Mouse (Mus musculus): ENCODE data around the gene Man1a. TPM values are rescaled to one million over a fixed set of nuclear protein-coding genes. Genes with fewer than 3 reads are reported as not detected.

Man1a gene
- polyA plus RNA-seq, 1 experiment from 2014 or later: 10.6 TPM

GRCm38 (mm10) chr10:53984894-53985293, 91.5 kb downstream of the Man1a start:
- 96% methylated on average over 5 of the region's 5 CpGs for WGBS
- Histone ChIP-seq H3K4me3 (ENCODE audit: low read depth, low read length) (no peak overlapping the region), H3K9me3 (ENCODE audit: control insufficient read depth, low read length) (no peaks in the 10 kb centered on the region), H3K4me2 (ENCODE audit: low read depth, low read length) (no peak overlapping the region), H3K27ac (ENCODE audit: low read depth, low read length) (no peak overlapping the region), H3K4me1 (ENCODE audit: control insufficient read depth, insufficient read depth, low read length) (no peaks in the 10 kb centered on the region), H3K27me3 (ENCODE audit: control insufficient read depth, insufficient read depth, low read length) (no peaks in the 10 kb centered on the region), H3K9ac (replicated peaks; ENCODE audit: low read depth, low read length) (no peak overlapping the region), H3K36me3 (ENCODE audit: control insufficient read depth, insufficient read depth, low read length) (no peaks in the 10 kb centered on the region)
- ATAC-seq (ENCODE audit: low read depth): no peak

DNA sequence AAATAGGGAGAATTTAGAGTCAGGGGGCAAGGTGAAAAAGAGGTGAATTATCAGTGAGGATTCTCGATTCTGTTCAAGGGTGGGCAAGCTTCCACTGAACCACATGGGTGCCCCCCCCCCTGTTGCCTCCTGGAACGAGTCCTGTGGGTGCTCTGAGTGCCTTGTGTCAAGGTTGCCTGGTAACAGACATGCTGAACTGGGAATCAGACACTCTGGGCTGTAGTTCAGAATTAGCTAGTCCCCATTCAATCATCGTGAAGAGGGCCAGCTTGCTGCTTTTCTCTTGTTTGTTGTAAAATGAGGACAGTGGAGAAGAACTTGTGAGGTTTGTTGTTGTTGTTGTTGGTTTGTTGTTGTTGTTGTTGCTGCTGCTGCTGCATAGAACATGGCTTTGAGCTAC, 92.3 kb downstream of the Man1a start:
- H3K4me1 ChIP-seq (ENCODE audit: control insufficient read depth, insufficient read depth, low read length): no peaks in the 10 kb centered on the region
- H3K27ac ChIP-seq (ENCODE audit: low read depth, low read length): no peak overlapping the region
- H3K27me3 ChIP-seq (ENCODE audit: control insufficient read depth, insufficient read depth, low read length): no peaks in the 10 kb centered on the region
- 29% methylated on average over 3 of the region's 3 CpGs for WGBS
- no peak overlapping the region for H3K4me3 ChIP-seq (ENCODE audit: low read depth, low read length)
- ATAC-seq (ENCODE audit: low read depth): peak; percentile 73; the same call in 1 of the 2 replicates
- H3K9me3 ChIP-seq (ENCODE audit: control insufficient read depth, low read length): no peaks in the 10 kb centered on the region
- H3K9ac ChIP-seq (replicated peaks; ENCODE audit: low read depth, low read length): no peak overlapping the region
- no peaks in the 10 kb centered on the region for H3K36me3 ChIP-seq (ENCODE audit: control insufficient read depth, insufficient read depth, low read length)
- H3K4me2 ChIP-seq (ENCODE audit: low read depth, low read length): no peak overlapping the region

DNA sequence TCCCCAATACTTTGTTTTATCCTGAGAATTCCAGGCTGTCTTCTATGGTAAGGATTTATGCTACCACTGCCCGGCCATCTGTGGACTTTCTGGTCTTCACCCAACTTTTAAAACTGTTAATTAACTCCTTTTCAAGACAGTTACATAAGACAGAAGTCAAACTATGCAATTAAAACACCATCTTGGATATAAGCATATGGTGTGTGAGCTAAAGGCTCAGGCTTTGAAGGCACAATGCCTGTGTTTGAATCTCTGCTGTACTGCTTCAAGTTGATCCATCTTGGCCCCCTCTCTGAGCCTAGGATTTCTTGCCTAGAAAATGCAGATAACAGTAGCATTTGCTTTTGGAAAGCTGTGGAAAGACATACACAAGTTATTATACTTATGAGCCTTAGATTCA, 97.8 kb downstream of the Man1a start:
- H3K27ac ChIP-seq (ENCODE audit: low read depth, low read length): no peak overlapping the region

DNA sequence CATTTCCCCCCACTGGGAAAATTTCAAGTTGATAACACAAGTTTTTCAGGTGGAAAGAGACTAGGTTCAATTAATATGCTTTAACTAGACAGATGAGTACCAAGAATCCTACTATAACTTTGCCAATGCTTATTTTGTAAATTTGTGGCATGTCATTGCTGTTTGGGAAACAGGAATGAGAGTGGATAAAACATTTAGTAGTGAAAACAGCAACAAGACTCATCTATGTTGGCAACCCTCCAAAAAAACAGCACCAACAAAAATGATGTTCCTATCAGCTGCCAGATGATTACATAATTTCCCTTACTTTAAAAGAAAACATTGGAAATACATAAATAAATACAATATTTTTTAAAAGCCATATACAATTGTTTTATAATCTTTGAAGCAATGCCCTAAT, 102.2 kb downstream of the Man1a start:
- Histone ChIP-seq H3K4me1 (ENCODE audit: control insufficient read depth, insufficient read depth, low read length) (no peaks in the 10 kb centered on the region), H3K9me3 (ENCODE audit: control insufficient read depth, low read length) (no peaks in the 10 kb centered on the region), H3K4me3 (ENCODE audit: low read depth, low read length) (no peak overlapping the region), H3K9ac (replicated peaks; ENCODE audit: low read depth, low read length) (no peak overlapping the region), H3K27ac (ENCODE audit: low read depth, low read length) (no peak overlapping the region), H3K36me3 (ENCODE audit: control insufficient read depth, insufficient read depth, low read length) (no peaks in the 10 kb centered on the region), H3K4me2 (ENCODE audit: low read depth, low read length) (no peak overlapping the region), H3K27me3 (ENCODE audit: control insufficient read depth, insufficient read depth, low read length) (no peaks in the 10 kb centered on the region)
- no peak for ATAC-seq (ENCODE audit: low read depth)

More for the DNA sequence above, 97.8 kb downstream of the Man1a start:
- Histone ChIP-seq H3K4me3 (ENCODE audit: low read depth, low read length) (no peak overlapping the region), H3K27me3 (ENCODE audit: control insufficient read depth, insufficient read depth, low read length) (no peaks in the 10 kb centered on the region), H3K4me2 (ENCODE audit: low read depth, low read length) (no peak overlapping the region), H3K9ac (replicated peaks; ENCODE audit: low read depth, low read length) (no peak overlapping the region), H3K4me1 (ENCODE audit: control insufficient read depth, insufficient read depth, low read length) (no peaks in the 10 kb centered on the region), H3K9me3 (ENCODE audit: control insufficient read depth, low read length) (no peaks in the 10 kb centered on the region), H3K36me3 (ENCODE audit: control insufficient read depth, insufficient read depth, low read length) (no peaks in the 10 kb centered on the region)
- WGBS: 73% methylated on average over 1 of the region's 1 CpGs
- ATAC-seq (ENCODE audit: low read depth): no peak

GRCm38 (mm10) chr10:53959759-53960158, 116.7 kb downstream of the Man1a start:
- ATAC-seq (ENCODE audit: low read depth): no peak
- Histone ChIP-seq H3K9ac (replicated peaks; ENCODE audit: low read depth, low read length) (no peak overlapping the region), H3K4me1 (ENCODE audit: control insufficient read depth, insufficient read depth, low read length) (no peaks in the 10 kb centered on the region), H3K4me2 (ENCODE audit: low read depth, low read length) (no peak overlapping the region), H3K36me3 (ENCODE audit: control insufficient read depth, insufficient read depth, low read length) (no peaks in the 10 kb centered on the region), H3K9me3 (ENCODE audit: control insufficient read depth, low read length) (no peaks in the 10 kb centered on the region), H3K27ac (ENCODE audit: low read depth, low read length) (no peak overlapping the region), H3K27me3 (ENCODE audit: control insufficient read depth, insufficient read depth, low read length) (no peaks in the 10 kb centered on the region), H3K4me3 (ENCODE audit: low read depth, low read length) (no peak overlapping the region)
- WGBS: 74% methylated on average over 3 of the region's 3 CpGs

DNA sequence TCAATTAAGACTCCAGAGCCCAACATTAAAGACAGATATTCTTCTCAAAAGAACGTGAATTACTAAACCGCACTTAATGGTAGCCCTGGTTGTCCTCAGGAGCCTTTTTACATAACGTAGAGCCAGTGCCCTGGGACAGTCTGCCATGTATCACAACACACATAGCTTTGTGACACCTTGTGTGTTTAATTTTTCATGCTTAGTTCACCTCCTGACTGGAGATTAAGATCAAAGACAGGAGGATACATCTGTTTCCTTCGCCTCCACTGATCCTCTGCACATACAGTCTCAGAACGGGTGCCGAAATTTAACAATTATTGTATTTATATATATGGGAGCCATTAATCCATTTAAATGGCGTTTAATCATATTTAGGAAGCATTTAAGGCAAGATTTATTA, 134.8 kb downstream of the Man1a start:
- no peak overlapping the region for H3K27ac ChIP-seq (ENCODE audit: low read depth, low read length)
- H3K36me3 ChIP-seq (ENCODE audit: control insufficient read depth, insufficient read depth, low read length): no peaks in the 10 kb centered on the region
- no peak overlapping the region for H3K9ac ChIP-seq (replicated peaks; ENCODE audit: low read depth, low read length)
- H3K4me1 ChIP-seq (ENCODE audit: control insufficient read depth, insufficient read depth, low read length): no peaks in the 10 kb centered on the region; the same call in 1 of the 2 replicates
- H3K27me3 ChIP-seq (ENCODE audit: control insufficient read depth, insufficient read depth, low read length): no peaks in the 10 kb centered on the region
- no peak overlapping the region for H3K4me3 ChIP-seq (ENCODE audit: low read depth, low read length)
- no peak overlapping the region for H3K4me2 ChIP-seq (ENCODE audit: low read depth, low read length)
- 82% methylated on average over 7 of the region's 7 CpGs for WGBS
- no peak for ATAC-seq (ENCODE audit: low read depth)
- no peaks in the 10 kb centered on the region for H3K9me3 ChIP-seq (ENCODE audit: control insufficient read depth, low read length)

DNA sequence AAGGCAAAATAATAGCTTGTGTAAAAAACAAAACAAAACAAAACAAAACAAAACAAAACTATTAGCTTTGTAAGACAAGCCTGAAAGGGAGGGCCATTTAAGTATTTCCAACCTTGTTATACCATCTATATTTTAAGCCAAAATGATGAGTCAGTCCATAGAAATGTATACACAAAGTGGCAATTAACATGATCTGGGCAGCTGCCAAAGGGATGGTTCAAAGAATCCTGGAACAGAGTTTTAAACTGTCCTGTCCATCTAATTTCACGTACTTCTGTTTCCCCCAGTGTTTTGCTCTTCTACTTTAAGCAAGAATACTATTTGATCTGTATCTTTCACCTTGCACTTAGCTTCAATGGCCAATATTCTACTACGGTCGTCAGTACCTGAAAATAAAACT, 138.2 kb downstream of the Man1a start:
- Histone ChIP-seq H3K27ac (ENCODE audit: low read depth, low read length) (no peak overlapping the region), H3K36me3 (ENCODE audit: control insufficient read depth, insufficient read depth, low read length) (no peaks in the 10 kb centered on the region), H3K4me1 (ENCODE audit: control insufficient read depth, insufficient read depth, low read length) (no peaks in the 10 kb centered on the region; the same call in 1 of the 2 replicates), H3K4me3 (ENCODE audit: low read depth, low read length) (no peak overlapping the region), H3K9ac (replicated peaks; ENCODE audit: low read depth, low read length) (no peak overlapping the region), H3K4me2 (ENCODE audit: low read depth, low read length) (no peak overlapping the region), H3K9me3 (ENCODE audit: control insufficient read depth, low read length) (no peaks in the 10 kb centered on the region), H3K27me3 (ENCODE audit: control insufficient read depth, insufficient read depth, low read length) (no peaks in the 10 kb centered on the region)
- no peak for ATAC-seq (ENCODE audit: low read depth)
- 87% methylated on average over 3 of the region's 3 CpGs for WGBS

DNA sequence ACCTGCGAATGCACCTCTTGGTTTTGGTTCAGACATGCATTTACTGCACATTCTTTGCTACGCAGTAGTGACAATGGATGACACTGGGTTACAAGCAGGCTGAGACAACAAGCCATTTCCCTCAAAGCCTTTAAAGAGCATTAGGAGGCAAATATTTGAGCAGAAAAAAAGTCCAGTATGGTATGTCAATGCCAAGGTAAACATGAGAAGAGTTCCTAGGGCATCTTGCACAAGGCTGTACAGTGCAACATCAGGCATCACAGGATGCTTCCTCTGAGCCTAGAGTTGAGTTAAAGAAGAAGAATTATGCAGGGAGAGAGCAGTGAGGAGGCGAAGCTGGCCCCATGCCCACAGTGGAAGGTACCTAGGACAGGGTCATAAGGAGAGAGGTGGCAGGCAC, 140.3 kb downstream of the Man1a start:
- no peaks in the 10 kb centered on the region for H3K4me1 ChIP-seq (ENCODE audit: control insufficient read depth, insufficient read depth, low read length)
- no peak overlapping the region for H3K9ac ChIP-seq (replicated peaks; ENCODE audit: low read depth, low read length)
- no peak overlapping the region for H3K4me3 ChIP-seq (ENCODE audit: low read depth, low read length)
- no peaks in the 10 kb centered on the region for H3K36me3 ChIP-seq (ENCODE audit: control insufficient read depth, insufficient read depth, low read length)
- H3K9me3 ChIP-seq (ENCODE audit: control insufficient read depth, low read length): no peaks in the 10 kb centered on the region
- no peak overlapping the region for H3K27ac ChIP-seq (ENCODE audit: low read depth, low read length)
- ATAC-seq (ENCODE audit: low read depth): no peak
- no peak overlapping the region for H3K4me2 ChIP-seq (ENCODE audit: low read depth, low read length)
- 94% methylated on average over 3 of the region's 3 CpGs for WGBS
- H3K27me3 ChIP-seq (ENCODE audit: control insufficient read depth, insufficient read depth, low read length): no peaks in the 10 kb centered on the region

GRCm38 (mm10) chr10:53929722-53930500, 146.5 kb downstream of the Man1a start:
- 77% methylated on average over 4 of the region's 4 CpGs for WGBS

More at GRCm38 (mm10) chr10:53929722-53930500, 146.5 kb downstream of the Man1a start:
- no peak overlapping the region for H3K4me2 ChIP-seq (ENCODE audit: low read depth, low read length)
- H3K9ac ChIP-seq (replicated peaks; ENCODE audit: low read depth, low read length): no peak overlapping the region
- no peaks in the 10 kb centered on the region for H3K36me3 ChIP-seq (ENCODE audit: control insufficient read depth, insufficient read depth, low read length)
- H3K9me3 ChIP-seq (ENCODE audit: control insufficient read depth, low read length): no peaks in the 10 kb centered on the region
- H3K4me3 ChIP-seq (ENCODE audit: low read depth, low read length): no peak overlapping the region
- no peak for ATAC-seq (ENCODE audit: low read depth)
- no peak overlapping the region for H3K27ac ChIP-seq (ENCODE audit: low read depth, low read length)
- H3K27me3 ChIP-seq (ENCODE audit: control insufficient read depth, insufficient read depth, low read length): no peaks in the 10 kb centered on the region
- H3K4me1 ChIP-seq (ENCODE audit: control insufficient read depth, insufficient read depth, low read length): no peaks in the 10 kb centered on the region
